Mouse (Mus musculus): ENCODE data around the gene Pid1. TPM values are rescaled to one million over a fixed set of nuclear protein-coding genes. Genes with fewer than 3 reads are reported as not detected.

The Pid1 gene
- polyA plus RNA-seq, 1 experiment from 2014 or later = 5.0 TPM

- WGBS (ENCODE audit: insufficient replicate concordance) = 78% methylated on average over 2 of the region's 2 CpGs
- H3K9ac ChIP-seq (ENCODE audit: low read depth, low read length) = no peak overlapping the region
- no peak overlapping the region for H3K27ac ChIP-seq (ENCODE audit: low read depth, low read length)
- no peaks in the 10 kb centered on the region for H3K4me1 ChIP-seq (ENCODE audit: control insufficient read depth, insufficient read depth, low read length)
- no peak overlapping the region for H3K4me2 ChIP-seq
- H3K27me3 ChIP-seq (ENCODE audit: control insufficient read depth, insufficient read depth, low read length) = no peaks in the 10 kb centered on the region
- H3K36me3 ChIP-seq (ENCODE audit: control insufficient read depth, insufficient read depth, low read length) = no peaks in the 10 kb centered on the region
- ATAC-seq (replicated peaks; ENCODE audit: insufficient number of reproducible peaks, low FRiP score, low TSS enrichment) = no peak
- no peaks in the 10 kb centered on the region for H3K9me3 ChIP-seq (replicated peaks; ENCODE audit: control insufficient read depth, low read length)
- H3K4me3 ChIP-seq (ENCODE audit: low read depth, low read length) = no peak overlapping the region
These were observed 261.9 kb downstream of the Pid1 start for GRCm38 (mm10) chr1:84102052-84102451.

GRCm38 (mm10) chr1:84097398-84097797 is 266.6 kb downstream of the Pid1 start:
- no peaks in the 10 kb centered on the region for H3K4me1 ChIP-seq (ENCODE audit: control insufficient read depth, insufficient read depth, low read length)
- no peaks in the 10 kb centered on the region for H3K27me3 ChIP-seq (ENCODE audit: control insufficient read depth, insufficient read depth, low read length)
- H3K9ac ChIP-seq (ENCODE audit: low read depth, low read length) = no peak overlapping the region
- no peak overlapping the region for H3K4me2 ChIP-seq
- no peak overlapping the region for H3K4me3 ChIP-seq (ENCODE audit: low read depth, low read length)
- ATAC-seq (replicated peaks; ENCODE audit: insufficient number of reproducible peaks, low FRiP score, low TSS enrichment) = no peak
- no peak overlapping the region for H3K27ac ChIP-seq (ENCODE audit: low read depth, low read length)
- no peaks in the 10 kb centered on the region for H3K9me3 ChIP-seq (replicated peaks; ENCODE audit: control insufficient read depth, low read length)
- no peaks in the 10 kb centered on the region for H3K36me3 ChIP-seq (ENCODE audit: control insufficient read depth, insufficient read depth, low read length)

- 54% methylated on average over 2 of the region's 2 CpGs for WGBS (ENCODE audit: insufficient replicate concordance)
- no peak overlapping the region for H3K4me2 ChIP-seq
- ATAC-seq (replicated peaks; ENCODE audit: insufficient number of reproducible peaks, low FRiP score, low TSS enrichment) = no peak
These were observed 270.7 kb downstream of the Pid1 start for GRCm38 (mm10) chr1:84093291-84093690.

GRCm38 (mm10) chr1:84089664-84090063 is 274.3 kb downstream of the Pid1 start:
- no peak for ATAC-seq (replicated peaks; ENCODE audit: insufficient number of reproducible peaks, low FRiP score, low TSS enrichment)
- H3K27ac ChIP-seq (ENCODE audit: low read depth, low read length) = no peak overlapping the region
- no peaks in the 10 kb centered on the region for H3K9me3 ChIP-seq (replicated peaks; ENCODE audit: control insufficient read depth, low read length)
- WGBS (ENCODE audit: insufficient replicate concordance) = 72% methylated on average over 2 of the region's 2 CpGs
- no peaks in the 10 kb centered on the region for H3K27me3 ChIP-seq (ENCODE audit: control insufficient read depth, insufficient read depth, low read length)
- H3K4me2 ChIP-seq = no peak overlapping the region
- H3K9ac ChIP-seq (ENCODE audit: low read depth, low read length) = no peak overlapping the region
- no peaks in the 10 kb centered on the region for H3K36me3 ChIP-seq (ENCODE audit: control insufficient read depth, insufficient read depth, low read length)
- no peaks in the 10 kb centered on the region for H3K4me1 ChIP-seq (ENCODE audit: control insufficient read depth, insufficient read depth, low read length)
- no peak overlapping the region for H3K4me3 ChIP-seq (ENCODE audit: low read depth, low read length)

More at GRCm38 (mm10) chr1:84093291-84093690, 270.7 kb downstream of the Pid1 start:
- no peak overlapping the region for H3K4me3 ChIP-seq (ENCODE audit: low read depth, low read length)
- H3K4me1 ChIP-seq (ENCODE audit: control insufficient read depth, insufficient read depth, low read length) = no peaks in the 10 kb centered on the region
- no peaks in the 10 kb centered on the region for H3K27me3 ChIP-seq (ENCODE audit: control insufficient read depth, insufficient read depth, low read length)
- no peaks in the 10 kb centered on the region for H3K36me3 ChIP-seq (ENCODE audit: control insufficient read depth, insufficient read depth, low read length)
- H3K9me3 ChIP-seq (replicated peaks; ENCODE audit: control insufficient read depth, low read length) = no peaks in the 10 kb centered on the region
- no peak overlapping the region for H3K9ac ChIP-seq (ENCODE audit: low read depth, low read length)
- H3K27ac ChIP-seq (ENCODE audit: low read depth, low read length) = no peak overlapping the region

- Histone ChIP-seq H3K4me3 (ENCODE audit: low read depth, low read length) (no peak overlapping the region), H3K36me3 (ENCODE audit: control insufficient read depth, insufficient read depth, low read length) (no peaks in the 10 kb centered on the region), H3K9ac (ENCODE audit: low read depth, low read length) (no peak overlapping the region), H3K4me2 (no peak overlapping the region), H3K4me1 (ENCODE audit: control insufficient read depth, insufficient read depth, low read length) (no peaks in the 10 kb centered on the region), H3K27me3 (ENCODE audit: control insufficient read depth, insufficient read depth, low read length) (no peaks in the 10 kb centered on the region), H3K27ac (ENCODE audit: low read depth, low read length) (no peak overlapping the region), H3K9me3 (replicated peaks; ENCODE audit: control insufficient read depth, low read length) (no peaks in the 10 kb centered on the region)
- no peak for ATAC-seq (replicated peaks; ENCODE audit: insufficient number of reproducible peaks, low FRiP score, low TSS enrichment)
- WGBS (ENCODE audit: insufficient replicate concordance) = 60% methylated on average over 2 of the region's 2 CpGs
These were observed 276.0 kb downstream of the Pid1 start for GRCm38 (mm10) chr1:84087957-84088356.

- 37% methylated on average over 6 of the region's 6 CpGs for WGBS (ENCODE audit: insufficient replicate concordance)
- no peak for ATAC-seq (replicated peaks; ENCODE audit: insufficient number of reproducible peaks, low FRiP score, low TSS enrichment)
- Histone ChIP-seq H3K27ac (ENCODE audit: low read depth, low read length) (no peak overlapping the region), H3K4me2 (no peak overlapping the region), H3K36me3 (ENCODE audit: control insufficient read depth, insufficient read depth, low read length) (no peaks in the 10 kb centered on the region), H3K9me3 (replicated peaks; ENCODE audit: control insufficient read depth, low read length) (no peaks in the 10 kb centered on the region), H3K9ac (ENCODE audit: low read depth, low read length) (no peak overlapping the region), H3K27me3 (ENCODE audit: control insufficient read depth, insufficient read depth, low read length) (no peaks in the 10 kb centered on the region), H3K4me3 (ENCODE audit: low read depth, low read length) (no peak overlapping the region), H3K4me1 (ENCODE audit: control insufficient read depth, insufficient read depth, low read length) (no peaks in the 10 kb centered on the region)
These were observed 276.7 kb downstream of the Pid1 start for GRCm38 (mm10) chr1:84087325-84087724.

- H3K4me2 ChIP-seq = no peak overlapping the region
- no peak for ATAC-seq (replicated peaks; ENCODE audit: insufficient number of reproducible peaks, low FRiP score, low TSS enrichment)
- H3K27me3 ChIP-seq (ENCODE audit: control insufficient read depth, insufficient read depth, low read length) = no peaks in the 10 kb centered on the region
- no peaks in the 10 kb centered on the region for H3K4me1 ChIP-seq (ENCODE audit: control insufficient read depth, insufficient read depth, low read length)
- no peaks in the 10 kb centered on the region for H3K36me3 ChIP-seq (ENCODE audit: control insufficient read depth, insufficient read depth, low read length)
- H3K9me3 ChIP-seq (replicated peaks; ENCODE audit: control insufficient read depth, low read length) = no peaks in the 10 kb centered on the region
- H3K9ac ChIP-seq (ENCODE audit: low read depth, low read length) = no peak overlapping the region
- H3K4me3 ChIP-seq (ENCODE audit: low read depth, low read length) = no peak overlapping the region
- 67% methylated on average over 1 of the region's 1 CpGs for WGBS (ENCODE audit: insufficient replicate concordance)
- no peak overlapping the region for H3K27ac ChIP-seq (ENCODE audit: low read depth, low read length)
These were observed 277.5 kb downstream of the Pid1 start for GRCm38 (mm10) chr1:84086486-84086885.

- H3K4me3 ChIP-seq (ENCODE audit: low read depth, low read length) = no peak overlapping the region
- no peaks in the 10 kb centered on the region for H3K36me3 ChIP-seq (ENCODE audit: control insufficient read depth, insufficient read depth, low read length)
- H3K27ac ChIP-seq (ENCODE audit: low read depth, low read length) = no peak overlapping the region
- no peak overlapping the region for H3K9ac ChIP-seq (ENCODE audit: low read depth, low read length)
- no peak overlapping the region for H3K4me2 ChIP-seq
- H3K27me3 ChIP-seq (ENCODE audit: control insufficient read depth, insufficient read depth, low read length) = no peaks in the 10 kb centered on the region
- no peak for ATAC-seq (replicated peaks; ENCODE audit: insufficient number of reproducible peaks, low FRiP score, low TSS enrichment)
- no peaks in the 10 kb centered on the region for H3K4me1 ChIP-seq (ENCODE audit: control insufficient read depth, insufficient read depth, low read length)
- WGBS (ENCODE audit: insufficient replicate concordance) = 78% methylated on average over 3 of the region's 3 CpGs
- no peaks in the 10 kb centered on the region for H3K9me3 ChIP-seq (replicated peaks; ENCODE audit: control insufficient read depth, low read length)
These were observed 278.6 kb downstream of the Pid1 start for GRCm38 (mm10) chr1:84085361-84085760.

GRCm38 (mm10) chr1:84079566-84079965 is 284.4 kb downstream of the Pid1 start:
- H3K27ac ChIP-seq (ENCODE audit: low read depth, low read length) = no peak overlapping the region
- ATAC-seq (replicated peaks; ENCODE audit: insufficient number of reproducible peaks, low FRiP score, low TSS enrichment) = no peak
- WGBS (ENCODE audit: insufficient replicate concordance) = 75% methylated on average over 8 of the region's 8 CpGs

More at GRCm38 (mm10) chr1:84079566-84079965, 284.4 kb downstream of the Pid1 start:
- Histone ChIP-seq H3K36me3 (ENCODE audit: control insufficient read depth, insufficient read depth, low read length) (no peaks in the 10 kb centered on the region), H3K4me3 (ENCODE audit: low read depth, low read length) (no peak overlapping the region), H3K9me3 (replicated peaks; ENCODE audit: control insufficient read depth, low read length) (no peaks in the 10 kb centered on the region), H3K4me1 (ENCODE audit: control insufficient read depth, insufficient read depth, low read length) (no peaks in the 10 kb centered on the region), H3K4me2 (no peak overlapping the region), H3K27me3 (ENCODE audit: control insufficient read depth, insufficient read depth, low read length) (no peaks in the 10 kb centered on the region), H3K9ac (ENCODE audit: low read depth, low read length) (no peak overlapping the region)

Data from heart, embryonic 11.5 days (tissue).